Mouse (Mus musculus): ENCODE data around the gene Atp4b. TPM values are rescaled to one million over a fixed set of nuclear protein-coding genes. Genes with fewer than 3 reads are reported as not detected.

The Atp4b gene
- polyA plus RNA-seq, 1 experiment from 2014 or later, result not detected

DNA sequence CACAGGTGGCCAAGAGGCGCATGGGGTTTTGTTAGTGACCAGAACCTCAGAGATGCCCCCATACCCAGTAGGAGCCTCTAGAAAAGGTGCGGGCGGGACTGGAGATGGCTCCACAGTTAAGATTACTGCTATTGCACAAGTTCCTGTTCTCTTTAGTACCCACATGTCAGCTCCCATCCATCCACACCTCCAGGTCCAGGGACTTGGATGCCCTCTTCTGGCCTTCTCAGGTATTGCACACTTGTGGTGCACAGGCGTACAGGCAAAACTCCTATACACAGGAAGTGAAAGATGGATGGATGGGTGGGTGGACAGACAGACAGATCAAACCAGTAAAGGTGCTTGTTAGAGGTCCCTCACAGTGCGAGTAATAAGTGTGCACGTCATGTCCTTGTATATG is 34.8 kb downstream of the Atp4b start:
- Histone ChIP-seq H3K27me3 (ENCODE audit: control insufficient read depth, insufficient read depth, low read length) (no peaks in the 10 kb centered on the region), H3K4me1 (ENCODE audit: control insufficient read depth, insufficient read depth, low read length) (no peaks in the 10 kb centered on the region), H3K4me3 (ENCODE audit: low read length) (no peak overlapping the region), H3K9me3 (replicated peaks; ENCODE audit: control insufficient read depth, low read length) (no peaks in the 10 kb centered on the region; the same call in 1 of the 2 replicates), H3K36me3 (ENCODE audit: control insufficient read depth, insufficient read depth) (peaks cover 74% of the 10 kb centered on the region), H3K27ac (ENCODE audit: low read length) (no peak overlapping the region), H3K9ac (ENCODE audit: low read length) (no peak overlapping the region), H3K4me2 (ENCODE audit: low read depth, low read length) (no peak overlapping the region)
- ATAC-seq (replicated peaks; ENCODE audit: extremely low read depth, insufficient read depth, low FRiP score), result no peak
- WGBS, result 98% methylated on average over 6 of the region's 6 CpGs

GRCm38 (mm10) chr8:13360213-13360612 is 36.4 kb downstream of the Atp4b start:
- Histone ChIP-seq H3K9me3 (replicated peaks; ENCODE audit: control insufficient read depth, low read length) (no peaks in the 10 kb centered on the region; the same call in 1 of the 2 replicates), H3K36me3 (ENCODE audit: control insufficient read depth, insufficient read depth) (peaks cover 68% of the 10 kb centered on the region), H3K4me3 (ENCODE audit: low read length) (no peak overlapping the region), H3K4me1 (ENCODE audit: control insufficient read depth, insufficient read depth, low read length) (no peaks in the 10 kb centered on the region), H3K9ac (ENCODE audit: low read length) (no peak overlapping the region), H3K27me3 (ENCODE audit: control insufficient read depth, insufficient read depth, low read length) (no peaks in the 10 kb centered on the region), H3K27ac (ENCODE audit: low read length) (no peak overlapping the region), H3K4me2 (ENCODE audit: low read depth, low read length) (no peak overlapping the region)
- ATAC-seq (replicated peaks; ENCODE audit: extremely low read depth, insufficient read depth, low FRiP score), result no peak
- WGBS, result 86% methylated on average over 7 of the region's 7 CpGs

GRCm38 (mm10) chr8:13356681-13357080 is 39.9 kb downstream of the Atp4b start:
- WGBS, result 63% methylated on average over 10 of the region's 10 CpGs

GRCm38 (mm10) chr8:13356221-13356620 is 40.4 kb downstream of the Atp4b start:
- no peak overlapping the region for H3K4me3 ChIP-seq (ENCODE audit: low read length)
- H3K36me3 ChIP-seq (ENCODE audit: control insufficient read depth, insufficient read depth), result peaks cover 47% of the 10 kb centered on the region
- 0 out of 2 replicates have a peak, but pooled peaks cover 3% of the 10 kb centered on the region for H3K4me1 ChIP-seq (ENCODE audit: control insufficient read depth, insufficient read depth, low read length)
- H3K4me2 ChIP-seq (ENCODE audit: low read depth, low read length), result no peak overlapping the region
- no peaks in the 10 kb centered on the region for H3K27me3 ChIP-seq (ENCODE audit: control insufficient read depth, insufficient read depth, low read length)
- WGBS, result 83% methylated on average over 6 of the region's 6 CpGs
- no peak overlapping the region for H3K9ac ChIP-seq (ENCODE audit: low read length)
- H3K9me3 ChIP-seq (replicated peaks; ENCODE audit: control insufficient read depth, low read length), result no peaks in the 10 kb centered on the region
- H3K27ac ChIP-seq (ENCODE audit: low read length), result no peak overlapping the region
- no peak for ATAC-seq (replicated peaks; ENCODE audit: extremely low read depth, insufficient read depth, low FRiP score)

More at GRCm38 (mm10) chr8:13356681-13357080, 39.9 kb downstream of the Atp4b start:
- no peak overlapping the region for H3K4me2 ChIP-seq (ENCODE audit: low read depth, low read length)
- ATAC-seq (replicated peaks; ENCODE audit: extremely low read depth, insufficient read depth, low FRiP score), result no peak
- H3K36me3 ChIP-seq (ENCODE audit: control insufficient read depth, insufficient read depth), result peaks cover 47% of the 10 kb centered on the region
- H3K27ac ChIP-seq (ENCODE audit: low read length), result no peak overlapping the region
- H3K4me1 ChIP-seq (ENCODE audit: control insufficient read depth, insufficient read depth, low read length), result 0 out of 2 replicates have a peak, but pooled peaks cover 3% of the 10 kb centered on the region
- H3K9me3 ChIP-seq (replicated peaks; ENCODE audit: control insufficient read depth, low read length), result no peaks in the 10 kb centered on the region; the same call in 1 of the 2 replicates
- no peak overlapping the region for H3K9ac ChIP-seq (ENCODE audit: low read length)
- no peaks in the 10 kb centered on the region for H3K27me3 ChIP-seq (ENCODE audit: control insufficient read depth, insufficient read depth, low read length)
- no peak overlapping the region for H3K4me3 ChIP-seq (ENCODE audit: low read length)

- Histone ChIP-seq H3K4me1 (ENCODE audit: control insufficient read depth, insufficient read depth, low read length) (peaks cover 17% of the 10 kb centered on the region), H3K36me3 (ENCODE audit: control insufficient read depth, insufficient read depth) (peaks cover 37% of the 10 kb centered on the region), H3K27ac (ENCODE audit: low read length) (no peak overlapping the region), H3K4me2 (ENCODE audit: low read depth, low read length) (no peak overlapping the region), H3K27me3 (ENCODE audit: control insufficient read depth, insufficient read depth, low read length) (no peaks in the 10 kb centered on the region), H3K9ac (ENCODE audit: low read length) (no peak overlapping the region), H3K9me3 (replicated peaks; ENCODE audit: control insufficient read depth, low read length) (no peaks in the 10 kb centered on the region), H3K4me3 (ENCODE audit: low read length) (no peak overlapping the region)
- no peak for ATAC-seq (replicated peaks; ENCODE audit: extremely low read depth, insufficient read depth, low FRiP score)
- WGBS, result 88% methylated on average over 4 of the region's 4 CpGs
These were observed 42.7 kb downstream of the Atp4b start for GRCm38 (mm10) chr8:13353883-13354282.

DNA sequence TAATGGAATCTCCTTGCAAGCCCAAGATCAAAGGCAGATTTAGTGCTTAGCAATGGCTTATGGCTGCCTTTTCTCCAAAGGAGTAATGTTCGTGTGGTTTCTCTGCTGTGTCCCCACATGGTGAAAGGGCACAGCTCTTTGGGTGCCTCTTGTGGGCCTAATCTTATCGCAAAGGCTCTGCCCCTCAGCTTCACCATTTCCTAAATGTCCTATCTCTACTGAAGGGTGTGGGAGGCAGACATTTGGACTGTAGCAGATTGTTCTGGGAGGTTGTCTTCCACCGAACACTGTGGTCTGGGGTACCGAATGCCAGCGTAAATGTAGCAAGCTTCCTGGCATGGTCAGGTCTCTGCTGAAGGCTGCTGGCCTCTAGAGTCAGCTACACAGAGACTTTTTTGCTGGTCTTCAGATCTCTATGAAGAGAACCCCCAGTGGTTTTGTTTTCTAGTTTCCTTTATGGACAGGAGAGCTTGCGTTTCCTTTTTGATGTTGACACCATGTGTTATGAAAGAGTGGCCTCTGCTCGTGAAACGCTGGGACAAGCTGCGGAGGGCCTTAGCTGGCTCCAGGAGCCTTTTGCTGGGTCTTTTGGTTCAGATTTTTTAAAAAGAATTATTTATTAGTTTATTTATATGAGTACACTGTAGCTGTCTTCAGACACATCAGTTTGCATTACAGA is 43.3 kb downstream of the Atp4b start:
- H3K27ac ChIP-seq (ENCODE audit: low read length), result no peak overlapping the region
- H3K4me2 ChIP-seq (ENCODE audit: low read depth, low read length), result no peak overlapping the region
- 64% methylated on average over 9 of the region's 9 CpGs for WGBS
- no peaks in the 10 kb centered on the region for H3K27me3 ChIP-seq (ENCODE audit: control insufficient read depth, insufficient read depth, low read length)
- ATAC-seq (replicated peaks; ENCODE audit: extremely low read depth, insufficient read depth, low FRiP score), result no peak
- no peak overlapping the region for H3K9ac ChIP-seq (ENCODE audit: low read length)
- H3K36me3 ChIP-seq (ENCODE audit: control insufficient read depth, insufficient read depth), result peaks cover 39% of the 10 kb centered on the region
- peaks cover 17% of the 10 kb centered on the region for H3K4me1 ChIP-seq (ENCODE audit: control insufficient read depth, insufficient read depth, low read length)
- H3K9me3 ChIP-seq (replicated peaks; ENCODE audit: control insufficient read depth, low read length), result no peaks in the 10 kb centered on the region
- H3K4me3 ChIP-seq (ENCODE audit: low read length), result no peak overlapping the region

DNA sequence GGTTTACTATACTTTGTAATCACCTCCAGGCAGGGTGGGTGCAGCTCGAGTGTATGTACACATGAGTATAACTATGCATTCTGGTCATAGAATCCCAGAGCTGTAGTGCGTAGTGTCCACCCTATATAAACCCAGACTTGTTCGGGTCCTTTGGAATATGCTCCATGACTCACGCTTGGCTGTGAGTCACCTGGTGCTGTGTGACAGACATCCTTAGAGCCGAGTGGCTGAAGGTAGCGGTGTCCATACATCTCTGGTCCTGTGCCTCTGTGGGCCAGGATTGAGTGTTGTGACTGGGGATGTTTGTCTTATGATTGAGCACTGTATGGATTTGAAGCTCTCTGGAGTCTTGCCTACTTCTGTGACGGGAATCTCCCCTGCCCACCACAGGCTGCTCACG is 44.0 kb downstream of the Atp4b start:
- Histone ChIP-seq H3K27ac (ENCODE audit: low read length) (no peak overlapping the region), H3K36me3 (ENCODE audit: control insufficient read depth, insufficient read depth) (peaks cover 43% of the 10 kb centered on the region), H3K9ac (ENCODE audit: low read length) (no peak overlapping the region), H3K4me2 (ENCODE audit: low read depth, low read length) (no peak overlapping the region), H3K4me1 (ENCODE audit: control insufficient read depth, insufficient read depth, low read length) (peaks cover 17% of the 10 kb centered on the region), H3K9me3 (replicated peaks; ENCODE audit: control insufficient read depth, low read length) (no peaks in the 10 kb centered on the region), H3K27me3 (ENCODE audit: control insufficient read depth, insufficient read depth, low read length) (no peaks in the 10 kb centered on the region), H3K4me3 (ENCODE audit: low read length) (no peak overlapping the region)
- no peak for ATAC-seq (replicated peaks; ENCODE audit: extremely low read depth, insufficient read depth, low FRiP score)
- WGBS, result 80% methylated on average over 8 of the region's 8 CpGs

GRCm38 (mm10) chr8:13351593-13351992 is 45.0 kb downstream of the Atp4b start:
- H3K4me3 ChIP-seq (ENCODE audit: low read length), result no peak overlapping the region
- H3K4me1 ChIP-seq (ENCODE audit: control insufficient read depth, insufficient read depth, low read length), result peaks cover 17% of the 10 kb centered on the region
- no peak overlapping the region for H3K9ac ChIP-seq (ENCODE audit: low read length)
- H3K9me3 ChIP-seq (replicated peaks; ENCODE audit: control insufficient read depth, low read length), result no peaks in the 10 kb centered on the region
- H3K27me3 ChIP-seq (ENCODE audit: control insufficient read depth, insufficient read depth, low read length), result no peaks in the 10 kb centered on the region
- no peak overlapping the region for H3K27ac ChIP-seq (ENCODE audit: low read length)
- no peak for ATAC-seq (replicated peaks; ENCODE audit: extremely low read depth, insufficient read depth, low FRiP score)
- 75% methylated on average over 5 of the region's 5 CpGs for WGBS
- H3K4me2 ChIP-seq (ENCODE audit: low read depth, low read length), result no peak overlapping the region
- peaks cover 42% of the 10 kb centered on the region for H3K36me3 ChIP-seq (ENCODE audit: control insufficient read depth, insufficient read depth)

DNA sequence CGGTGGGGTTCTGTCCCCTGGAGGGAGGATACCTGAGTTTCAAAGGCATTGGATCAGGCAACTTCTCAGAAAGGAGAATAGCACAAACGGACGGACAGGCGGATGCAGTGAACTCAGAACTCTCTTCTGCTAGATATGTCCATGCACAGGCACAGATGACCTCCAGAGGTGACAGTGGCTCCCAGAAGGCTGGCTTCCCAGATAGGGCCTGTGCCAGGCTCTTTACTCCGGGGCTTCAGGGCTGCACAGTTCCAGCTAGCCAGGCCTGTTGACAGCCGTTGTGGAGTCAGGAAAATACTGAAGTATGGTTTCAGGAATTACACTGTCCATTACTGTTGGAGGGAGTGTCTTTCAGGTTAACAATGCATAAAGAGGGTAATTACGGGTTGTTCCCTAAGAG is 46.6 kb downstream of the Atp4b start:
- Histone ChIP-seq H3K27ac (ENCODE audit: low read length) (peak overlapping the region; percentile 52), H3K9ac (ENCODE audit: low read length) (no peak overlapping the region), H3K9me3 (replicated peaks; ENCODE audit: control insufficient read depth, low read length) (no peaks in the 10 kb centered on the region), H3K4me1 (ENCODE audit: control insufficient read depth, insufficient read depth, low read length) (peaks cover 17% of the 10 kb centered on the region), H3K27me3 (ENCODE audit: control insufficient read depth, insufficient read depth, low read length) (no peaks in the 10 kb centered on the region), H3K4me2 (ENCODE audit: low read depth, low read length) (no peak overlapping the region), H3K4me3 (ENCODE audit: low read length) (no peak overlapping the region), H3K36me3 (ENCODE audit: control insufficient read depth, insufficient read depth) (peaks cover 42% of the 10 kb centered on the region)
- ATAC-seq (replicated peaks; ENCODE audit: extremely low read depth, insufficient read depth, low FRiP score), result 0 out of 2 replicates have a peak, but pooled peaks have one; percentile 24
- 58% methylated on average over 7 of the region's 7 CpGs for WGBS

All from heart, embryonic 16.5 days (tissue).